Mouse (Mus musculus) layer of hippocampus, adult 11-12 months (tissue): Measurements from ENCODE around the gene Aldh2.
"Not testable (repeated sequence)": the region's sequence is repeated elsewhere in the genome, so short reads cannot be mapped to it uniquely, and the experiment has no call there.

Source experiments
- DNase-seq: peaks from one replicate; pipeline ENCODE4 v3.0.0; 2022; ENCODE audit warnings: low spot score

The Aldh2 gene

GRCm38 (mm10) chr5:121546530-121546895 is 47.1 kb downstream of the Aldh2 start:
- DNase-seq = peak; percentile 52

- DNase-seq = peak; percentile 97
These were observed 47.7 kb downstream of the Aldh2 start, which contains the start of gene Mapkapk5 for GRCm38 (mm10) chr5:121545793-121546529. TSS of gene Mapkapk5 (minus strand) at chr5:121545905.

- no peak for DNase-seq
These were observed 48.5 kb downstream of the Aldh2 start, which contains the start of the genes Adam1a and Gm42878 for GRCm38 (mm10) chr5:121544910-121545792. TSS of gene Adam1a (minus strand) at chr5:121545482. TSS of gene Gm42878 (minus strand) at chr5:121545482.

GRCm38 (mm10) chr5:121543370-121543769 is 50.3 kb downstream of the Aldh2 start:
- no peak for DNase-seq

- DNase-seq = no peak
These were observed 52.4 kb downstream of the Aldh2 start for GRCm38 (mm10) chr5:121541235-121541634.

- DNase-seq = no peak
These were observed 53.6 kb downstream of the Aldh2 start for GRCm38 (mm10) chr5:121540066-121540465.

- DNase-seq = no peak
These were observed 56.0 kb downstream of the Aldh2 start for GRCm38 (mm10) chr5:121537588-121537987.

GRCm38 (mm10) chr5:121536921-121537555 is 56.6 kb downstream of the Aldh2 start:
- DNase-seq = no peak

GRCm38 (mm10) chr5:121535116-121535515 is 58.5 kb downstream of the Aldh2 start:
- no peak for DNase-seq

- DNase-seq = no peak
These were observed 59.1 kb downstream of the Aldh2 start for GRCm38 (mm10) chr5:121534521-121534920.

- DNase-seq = no peak
These were observed 66.7 kb downstream of the Aldh2 start for GRCm38 (mm10) chr5:121526961-121527360.

GRCm38 (mm10) chr5:121526526-121526925 is 67.1 kb downstream of the Aldh2 start:
- DNase-seq = no peak

- no peak for DNase-seq
These were observed 67.7 kb downstream of the Aldh2 start for GRCm38 (mm10) chr5:121525774-121526450.

- DNase-seq = not testable (repeated sequence)
These were observed 73.9 kb downstream of the Aldh2 start for GRCm38 (mm10) chr5:121519758-121520157.

- no peak for DNase-seq
These were observed 74.6 kb downstream of the Aldh2 start for GRCm38 (mm10) chr5:121518983-121519382.
